Mouse (Mus musculus): ENCODE measurements around the gene Rnf150.
A peak's percentile ranks its signal among the peaks of the same experiment; 100 is the strongest.

The Rnf150 gene

GRCm38 (mm10) chr8:82943223-82944006, 80.3 kb downstream of the Rnf150 start:
- no peak for DNase-seq (ENCODE audit: low read depth, low spot score)

- no peak for DNase-seq (ENCODE audit: low read depth, low spot score)
Measured at GRCm38 (mm10) chr8:82945867-82946266, 82.7 kb downstream of the Rnf150 start.

GRCm38 (mm10) chr8:82946658-82947057, 83.5 kb downstream of the Rnf150 start:
- no peak for DNase-seq (ENCODE audit: low read depth, low spot score)

GRCm38 (mm10) chr8:82955162-82955754, 92.1 kb downstream of the Rnf150 start:
- DNase-seq (ENCODE audit: low read depth, low spot score), result no peak

- no peak for DNase-seq (ENCODE audit: low read depth, low spot score)
Measured at GRCm38 (mm10) chr8:82959491-82959890, 96.3 kb downstream of the Rnf150 start.

GRCm38 (mm10) chr8:82959980-82960610, 96.9 kb downstream of the Rnf150 start:
- DNase-seq (ENCODE audit: low read depth, low spot score), result no peak

GRCm38 (mm10) chr8:82964537-82964936, 101.4 kb downstream of the Rnf150 start:
- peak; percentile 52 for DNase-seq (ENCODE audit: low read depth, low spot score)

- DNase-seq (ENCODE audit: low read depth, low spot score), result peak; percentile 68
Measured at GRCm38 (mm10) chr8:82967879-82968678, 104.9 kb downstream of the Rnf150 start.

GRCm38 (mm10) chr8:82969967-82970366, 106.8 kb downstream of the Rnf150 start:
- no peak for DNase-seq (ENCODE audit: low read depth, low spot score)

- no peak for DNase-seq (ENCODE audit: low read depth, low spot score)
Measured at GRCm38 (mm10) chr8:82972812-82973211, 109.7 kb downstream of the Rnf150 start.

- DNase-seq (ENCODE audit: low read depth, low spot score), result no peak
Measured at GRCm38 (mm10) chr8:82973331-82973730, 110.2 kb downstream of the Rnf150 start.

- DNase-seq (ENCODE audit: low read depth, low spot score), result no peak
Measured at GRCm38 (mm10) chr8:82981244-82981855, 118.2 kb downstream of the Rnf150 start.

GRCm38 (mm10) chr8:82982873-82983272, 119.7 kb downstream of the Rnf150 start:
- no peak for DNase-seq (ENCODE audit: low read depth, low spot score)

- no peak for DNase-seq (ENCODE audit: low read depth, low spot score)
Measured at GRCm38 (mm10) chr8:82983301-82983700, 120.1 kb downstream of the Rnf150 start.

- DNase-seq (ENCODE audit: low read depth, low spot score), result no peak
Measured at GRCm38 (mm10) chr8:82992093-82992492, 128.9 kb downstream of the Rnf150 start.

- no peak for DNase-seq (ENCODE audit: low read depth, low spot score)
Measured at GRCm38 (mm10) chr8:82995727-82996438, 132.7 kb downstream of the Rnf150 start.

GRCm38 (mm10) chr8:82996843-82997242, 133.7 kb downstream of the Rnf150 start:
- DNase-seq (ENCODE audit: low read depth, low spot score), result no peak

- no peak for DNase-seq (ENCODE audit: low read depth, low spot score)
Measured at GRCm38 (mm10) chr8:82998778-82999177, 135.6 kb downstream of the Rnf150 start.

GRCm38 (mm10) chr8:83003187-83003586, 140.0 kb downstream of the Rnf150 start:
- DNase-seq (ENCODE audit: low read depth, low spot score), result no peak

- no peak for DNase-seq (ENCODE audit: low read depth, low spot score)
Measured at GRCm38 (mm10) chr8:83009481-83009880, 146.3 kb downstream of the Rnf150 start.

- DNase-seq (ENCODE audit: low read depth, low spot score), result no peak
Measured at GRCm38 (mm10) chr8:83011286-83011685, 148.1 kb downstream of the Rnf150 start.

Measured in telencephalon, adult 2 months (tissue).